Comparison of ENCODE assay signal across 9 mouse cellular contexts in the genomic region with DNA sequence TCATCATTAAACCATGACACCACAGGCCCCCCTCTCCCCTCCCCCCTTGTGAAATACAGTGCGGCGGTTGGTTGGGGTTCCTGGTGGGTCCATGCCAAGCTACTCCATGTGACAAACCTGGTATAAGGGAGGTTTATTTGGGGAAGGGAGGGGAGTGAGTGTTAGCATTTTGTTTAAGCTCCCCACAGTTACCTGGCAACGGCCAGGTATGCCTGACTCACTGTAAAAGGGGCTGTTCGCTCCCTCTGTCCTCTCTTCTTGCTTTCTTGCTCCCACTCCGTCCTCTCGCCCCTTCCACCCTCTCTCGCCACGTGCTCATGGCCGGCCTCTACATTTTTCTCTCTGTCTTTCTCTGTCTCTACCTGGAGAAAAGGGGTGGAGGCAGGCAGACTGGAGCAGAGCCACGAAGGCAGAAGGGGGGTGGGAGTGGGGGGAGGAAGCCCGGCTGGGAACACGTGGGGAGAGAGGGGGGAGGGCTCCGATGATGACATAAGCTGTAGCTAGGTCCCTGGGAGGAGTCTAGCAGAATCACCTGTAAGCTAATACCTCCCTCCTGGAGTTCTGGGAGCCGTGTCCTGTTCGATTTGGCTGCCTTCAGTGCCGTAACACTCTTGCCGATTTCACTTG.
DNase-seq lines count a peak whose midpoint lies in the region; ATAC-seq and TF ChIP-seq lines count a peak whose summit lies in the region.
"Had no signal": no experiment of that assay in that cellular context is flagged by ENCODE, and none has a peak within 500 bp of the region (broad histone marks: within the 10 kb centered on the region; RNA-seq: fewer than 3 reads in every experiment).

No protein-coding gene starts in this region.

- peaks cover 2% of the 10 kb centered on the region for H3K4me1 ChIP-seq in ES-Bruce4 (ENCODE audit: control insufficient read depth, insufficient read depth, low read length)
- H3K4me1 ChIP-seq in intestine, embryonic 16.5 days (ENCODE audit: control insufficient read depth, insufficient read depth, low read length), result peaks cover 12% of the 10 kb centered on the region
- peaks cover 7% of the 10 kb centered on the region; the same call in 1 of the 2 replicates for H3K4me1 ChIP-seq in lung, embryonic 15.5 days

- no peaks in the 10 kb centered on the region for H3K9me3 ChIP-seq in ES-Bruce4 (replicated peaks; ENCODE audit: control insufficient read depth, insufficient read depth, low read length, poor library complexity, severe bottlenecking)
- no peaks in the 10 kb centered on the region for H3K9me3 ChIP-seq in intestine, embryonic 16.5 days (ENCODE audit: control insufficient read depth, low read length)
- H3K9me3 ChIP-seq in lung, embryonic 15.5 days, result no peaks in the 10 kb centered on the region

- TF ChIP-seq POLR2A in ES-Bruce4 (IDR thresholded peaks at IDR 0.05; ENCODE audit: insufficient read depth, low read length), result no peak

- H3K4me2 ChIP-seq in intestine, embryonic 16.5 days (ENCODE audit: low read depth, low read length), result peak overlapping the region; percentile 47
- peak overlapping the region; percentile 50 for H3K4me2 ChIP-seq in lung, embryonic 15.5 days

- H3K27me3 ChIP-seq in ES-Bruce4 (ENCODE audit: control insufficient read depth, insufficient read depth, low read length, poor library complexity, severe bottlenecking), result no peaks in the 10 kb centered on the region
- no peaks in the 10 kb centered on the region for H3K27me3 ChIP-seq in intestine, embryonic 16.5 days (replicated peaks; ENCODE audit: control insufficient read depth, insufficient read depth, low read length)
- no peaks in the 10 kb centered on the region; the same call in 1 of the 2 replicates for H3K27me3 ChIP-seq in lung, embryonic 15.5 days

- TF ChIP-seq EP300 in ES-Bruce4 (IDR thresholded peaks at IDR 0.05; ENCODE audit: insufficient read depth, low read depth, low read length), result no peak

- DNase-seq in embryo, embryonic 9.5 days (ENCODE audit: extremely low spot score), result peak; percentile 15
- no peak for DNase-seq in adrenal gland, adult 8-10 months
- no peak for DNase-seq in testis, postnatal 14 days (ENCODE audit: low spot score)
- DNase-seq in layer of hippocampus, adult 9-10 months (ENCODE audit: low spot score), result no peak
- no peak for DNase-seq in adrenal gland, postnatal 36 days
- DNase-seq: thymus, postnatal 4 days had no signal

- peak; percentile 54 for ATAC-seq in intestine, embryonic 16.5 days
- ATAC-seq in lung, embryonic 15.5 days (ENCODE audit: borderline replicate concordance, extremely low read depth, low FRiP score, low TSS enrichment), result peak; percentile 62; the same call in 1 of the 2 replicates

- TF ChIP-seq CTCF in ES-Bruce4 (IDR thresholded peaks at IDR 0.05; ENCODE audit: low read depth, low read length), result no peak

- H3K9ac ChIP-seq in ES-Bruce4 (ENCODE audit: low read depth, poor library complexity, severe bottlenecking), result peak overlapping the region; percentile 61
- peak overlapping the region; percentile 9; the same call in 1 of the 2 replicates for H3K9ac ChIP-seq in intestine, embryonic 16.5 days (ENCODE audit: low read depth, low read length)
- H3K9ac ChIP-seq in lung, embryonic 15.5 days, result 0 out of 2 replicates have a peak overlapping the region, but pooled peaks have one; percentile 16

- peak overlapping the region; percentile 59 for H3K4me3 ChIP-seq in ES-Bruce4 (ENCODE audit: low read depth, low read length)
- peak overlapping the region; percentile 25 for H3K4me3 ChIP-seq in intestine, embryonic 16.5 days (ENCODE audit: low read length)
- peak overlapping the region; percentile 21; the same call in 1 of the 2 replicates for H3K4me3 ChIP-seq in lung, embryonic 15.5 days

- peak overlapping the region; percentile 59 for H3K27ac ChIP-seq in ES-Bruce4 (ENCODE audit: insufficient read depth, low read length)
- no peak overlapping the region for H3K27ac ChIP-seq in intestine, embryonic 16.5 days (ENCODE audit: low read length)
- peak overlapping the region; percentile 50; the same call in 1 of the 2 replicates for H3K27ac ChIP-seq in lung, embryonic 15.5 days

- WGBS in intestine, embryonic 16.5 days, result 18% methylated on average over 17 of the region's 17 CpGs
- 13% methylated on average over 17 of the region's 17 CpGs for WGBS in lung, embryonic 15.5 days

- H3K36me3 ChIP-seq in ES-Bruce4 (ENCODE audit: control insufficient read depth, insufficient read depth, low read length, poor library complexity, severe bottlenecking), result no peaks in the 10 kb centered on the region
- H3K36me3 ChIP-seq in intestine, embryonic 16.5 days (ENCODE audit: control insufficient read depth, insufficient read depth, low read length), result no peaks in the 10 kb centered on the region
- no peaks in the 10 kb centered on the region for H3K36me3 ChIP-seq in lung, embryonic 15.5 days

Comparison
In these comparisons a context has a peak if more than half of its experiments do, and no peak if none do; other contexts are left out.
1. H3K9ac ChIP-seq: peak in every context shown above with its lines; median percentile 61 in ES-Bruce4; 16 in lung, embryonic 15.5 days; 9 in intestine, embryonic 16.5 days.